Mouse (Mus musculus): ENCODE measurements around the gene Insc.
"Not testable (repeated sequence)": the region's sequence is repeated elsewhere in the genome, so short reads cannot be mapped to it uniquely, and the experiment has no call there.

The Insc gene

DNA sequence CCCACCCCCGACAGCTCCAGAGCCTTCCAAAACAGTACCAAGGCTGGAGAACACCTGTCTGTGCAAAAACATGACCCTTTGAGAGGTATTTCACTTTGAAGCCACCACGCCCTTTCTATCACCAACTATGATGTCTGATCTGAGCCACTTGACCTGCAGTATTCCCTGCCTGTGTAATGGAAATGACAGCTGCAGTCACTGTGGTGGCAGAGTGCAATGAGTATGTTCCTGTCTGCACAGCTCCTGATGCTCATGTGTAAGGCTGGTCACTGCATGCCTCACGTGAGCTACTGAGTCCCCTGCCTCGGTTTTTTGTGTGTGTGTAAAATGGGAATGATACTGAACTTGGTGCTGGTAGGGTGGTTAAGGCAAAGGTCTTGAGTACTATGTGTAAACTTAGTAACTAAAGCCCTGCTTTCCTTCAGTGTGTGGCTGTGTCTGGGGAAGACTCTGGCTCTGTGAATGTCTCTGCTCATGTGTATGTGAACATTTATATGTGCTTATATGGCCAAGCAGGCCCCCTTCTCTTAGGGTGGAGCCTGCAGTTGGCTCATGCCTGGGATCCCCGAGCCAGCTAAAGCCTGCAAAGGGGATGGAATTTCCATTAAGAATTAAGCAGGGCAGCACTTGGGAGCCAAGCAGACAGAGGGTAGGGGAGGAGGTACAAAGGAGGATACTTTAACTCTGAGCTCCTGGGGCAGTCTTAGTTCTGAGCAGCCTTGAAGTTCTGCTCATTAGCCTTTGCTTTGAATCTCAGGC lies at the start of gene Insc:
Gene Insc (plus strand): TSS at position 673 of the 759 bp plus-strand sequence.
- DNase-seq, result no peak

DNA sequence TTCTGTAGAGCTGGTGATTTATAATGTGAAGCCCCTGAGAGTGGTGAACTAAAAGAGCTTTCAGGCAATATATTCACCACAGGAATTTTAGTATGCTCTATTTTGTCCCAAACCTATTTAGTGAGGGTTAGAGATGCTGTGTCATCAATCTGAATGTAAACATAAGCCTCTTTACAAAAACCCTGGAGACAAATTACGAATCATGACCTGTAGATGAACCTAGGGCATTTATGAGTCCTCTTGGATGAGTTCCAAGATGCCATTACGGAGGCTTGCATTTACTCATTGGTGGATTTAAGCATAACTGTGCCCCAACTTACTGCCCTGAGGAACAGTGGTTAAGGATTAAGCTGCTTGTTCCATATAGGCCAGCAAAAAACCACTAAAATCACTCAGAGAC lies 42.6 kb upstream of the Insc start:
- DNase-seq, result no peak

DNA sequence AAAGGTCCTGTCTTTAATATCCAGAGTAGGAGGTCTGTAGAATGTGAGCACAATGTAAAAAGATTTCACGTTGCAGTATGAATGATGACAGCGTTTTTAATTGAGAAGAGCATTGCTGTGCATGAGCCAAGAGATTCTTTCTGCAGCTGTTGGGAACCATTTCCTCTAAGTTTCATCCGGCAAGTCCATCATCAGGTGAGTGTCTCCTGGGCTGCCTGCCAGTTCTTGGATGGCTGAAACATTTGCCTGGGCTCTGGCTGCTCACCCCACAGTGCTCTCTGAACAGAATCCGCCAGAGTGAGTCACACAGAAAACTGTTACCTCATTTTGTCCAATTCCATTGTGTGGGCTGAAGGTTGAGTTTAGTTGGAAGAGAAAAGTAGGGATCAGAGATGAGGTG lies 36.8 kb upstream of the Insc start:
- DNase-seq, result no peak

DNA sequence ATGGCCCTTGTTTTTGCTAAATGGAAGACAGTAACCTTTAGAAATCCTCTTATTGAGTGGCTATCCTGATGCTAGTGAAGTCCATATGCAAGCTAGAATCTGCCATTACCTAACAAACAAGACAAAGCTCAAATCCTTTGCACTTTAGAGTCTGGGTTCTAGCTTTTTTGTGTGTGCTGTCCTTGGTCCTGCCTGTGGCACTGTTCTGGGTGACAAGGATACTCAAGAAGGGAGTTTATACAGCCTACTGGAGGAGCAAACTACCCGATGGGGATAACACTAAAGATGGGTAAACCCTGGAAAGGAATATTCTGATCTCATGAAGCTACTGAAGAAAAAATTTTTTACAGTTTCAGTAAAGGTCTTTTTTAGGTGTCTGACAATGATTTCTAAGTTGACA lies 36.1 kb upstream of the Insc start:
- DNase-seq, result no peak

DNA sequence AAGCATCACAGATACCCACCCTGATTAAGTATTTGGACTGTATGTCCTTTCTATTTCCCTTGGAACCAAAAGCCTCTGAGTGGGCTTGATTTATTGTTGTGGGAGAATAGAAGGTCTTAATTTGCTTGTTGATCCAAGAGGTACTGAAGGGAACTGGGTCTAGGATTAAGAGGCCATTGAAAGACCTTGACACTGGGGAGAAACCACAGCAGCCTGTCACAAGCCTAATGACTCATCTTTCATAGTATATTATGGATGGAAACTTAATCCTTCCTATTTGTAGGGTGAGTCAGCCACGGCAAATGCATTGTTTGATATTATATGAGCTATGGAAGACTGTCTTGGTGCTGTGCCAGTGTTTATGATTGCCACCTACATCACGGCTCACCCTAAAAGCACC lies 33.1 kb upstream of the Insc start:
- DNase-seq, result no peak

DNA sequence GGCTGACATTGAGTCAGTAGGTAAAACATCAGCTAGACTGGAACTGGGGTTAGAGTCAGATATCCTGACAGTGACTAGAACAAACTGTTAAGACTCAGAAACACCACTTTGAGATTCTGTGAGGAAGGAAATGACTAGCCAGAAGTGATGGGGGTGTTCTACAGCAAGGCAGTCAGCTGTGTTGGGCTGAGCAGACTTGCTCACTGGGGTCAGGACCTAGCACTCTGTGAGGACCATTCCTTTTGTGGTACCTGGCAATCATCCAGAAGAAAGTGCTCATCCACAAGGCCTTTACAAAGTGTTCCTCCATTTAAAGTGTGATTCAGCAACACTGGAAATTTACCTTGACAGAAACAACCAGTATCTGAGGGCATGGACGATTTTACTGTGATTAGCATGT lies 31.0 kb upstream of the Insc start:
- DNase-seq, result no peak

DNA sequence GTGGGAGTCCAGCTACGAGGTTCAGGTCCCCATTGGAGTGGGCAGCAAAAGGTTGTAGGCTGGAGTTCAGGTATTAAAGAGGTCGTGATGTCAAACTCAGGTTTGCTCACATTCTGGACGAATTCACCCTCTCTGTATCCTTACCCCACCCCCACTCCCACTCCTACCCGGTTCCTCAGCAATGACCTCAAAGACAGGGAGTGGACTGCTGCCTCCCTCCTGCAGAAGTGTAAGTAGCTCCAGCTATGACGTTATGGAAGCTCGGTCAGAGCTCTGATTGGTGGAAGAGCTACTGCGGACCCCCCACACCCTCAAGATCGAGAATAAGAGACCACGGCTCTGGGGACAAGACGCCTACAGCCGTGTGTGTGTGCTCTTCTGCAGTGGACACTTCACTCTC lies 25.2 kb upstream of the Insc start, which contains the start of gene Calcb:
Gene Calcb (plus strand): TSS at position 344 of the 400 bp plus-strand sequence.
- no peak for DNase-seq

DNA sequence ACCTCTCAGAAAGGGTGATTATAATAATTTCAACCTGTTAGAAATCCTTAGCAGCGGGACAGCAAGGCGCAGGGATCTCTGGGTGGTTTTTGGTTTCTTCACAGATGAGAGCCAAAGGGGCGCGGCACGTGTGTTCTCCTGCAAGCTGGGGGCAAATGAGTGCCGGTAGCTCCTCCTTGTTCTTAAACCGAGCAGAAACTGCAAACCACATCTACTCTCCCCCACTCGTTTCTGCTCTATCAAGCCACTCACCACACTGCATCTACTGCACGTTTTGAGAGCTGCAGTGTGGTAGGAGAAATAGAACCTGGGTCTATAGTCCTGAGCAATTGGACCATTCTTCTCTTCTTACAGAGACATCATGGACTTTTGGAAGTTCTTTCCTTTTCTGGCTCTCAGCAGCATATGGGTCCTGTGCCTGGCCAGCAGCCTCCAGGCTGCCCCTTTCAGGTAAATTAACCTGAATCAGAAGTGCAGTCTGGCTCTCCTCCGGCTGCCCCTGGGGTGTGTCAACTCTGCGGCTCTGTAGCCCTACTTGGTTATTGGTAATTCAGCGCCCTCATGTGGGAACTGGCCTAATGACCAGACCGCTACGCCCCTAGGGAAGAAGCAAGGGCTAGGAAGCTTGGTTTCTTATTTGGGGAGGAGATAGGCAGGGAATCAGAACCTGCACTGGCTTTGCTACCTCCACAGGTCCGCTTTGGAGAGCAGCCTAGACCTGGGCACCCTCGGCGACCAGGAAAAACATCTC lies 23.9 kb upstream of the Insc start:
- peak; percentile 59 to 61 for DNase-seq

DNA sequence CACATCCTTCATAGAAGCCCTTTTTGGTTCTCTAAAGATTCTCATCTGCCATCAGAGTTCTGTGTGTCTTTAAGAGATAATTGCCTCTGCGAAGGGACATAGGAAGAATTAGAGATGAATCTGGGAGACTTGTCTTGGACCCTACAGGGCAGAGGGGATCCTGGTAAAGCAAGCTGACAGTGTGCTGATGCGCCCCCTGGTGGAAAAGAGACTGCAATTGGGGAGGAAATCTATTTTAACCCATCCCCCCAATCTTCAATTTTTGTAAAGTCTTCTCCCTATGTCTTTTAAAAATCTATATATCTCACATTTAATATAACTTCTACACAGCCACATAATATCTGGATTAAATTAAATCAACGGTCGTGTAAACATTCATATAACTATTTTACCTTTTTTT lies 13.8 kb upstream of the Insc start:
- peak in 1 of 2 experiments; percentile 20 for DNase-seq

DNA sequence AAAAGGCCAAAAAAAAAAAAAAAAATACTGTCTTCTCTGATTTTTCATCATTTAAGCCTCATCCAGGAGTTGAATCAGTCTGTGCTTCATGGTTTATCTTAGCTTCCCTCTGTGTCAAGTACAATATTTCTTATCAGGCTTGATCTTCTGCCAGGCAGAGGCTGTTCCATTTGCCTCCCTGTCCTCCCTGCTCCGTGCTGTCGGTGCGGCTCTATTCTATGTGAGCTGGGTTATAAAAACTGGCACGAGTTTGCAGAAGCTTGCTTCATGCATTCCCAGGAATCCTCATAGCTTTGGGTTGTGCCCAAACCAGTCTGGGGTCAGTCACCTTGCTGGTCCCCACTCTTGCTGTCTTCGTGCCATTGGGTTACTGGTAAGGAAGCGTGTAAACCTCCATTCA lies 12.3 kb upstream of the Insc start:
- no peak for DNase-seq

DNA sequence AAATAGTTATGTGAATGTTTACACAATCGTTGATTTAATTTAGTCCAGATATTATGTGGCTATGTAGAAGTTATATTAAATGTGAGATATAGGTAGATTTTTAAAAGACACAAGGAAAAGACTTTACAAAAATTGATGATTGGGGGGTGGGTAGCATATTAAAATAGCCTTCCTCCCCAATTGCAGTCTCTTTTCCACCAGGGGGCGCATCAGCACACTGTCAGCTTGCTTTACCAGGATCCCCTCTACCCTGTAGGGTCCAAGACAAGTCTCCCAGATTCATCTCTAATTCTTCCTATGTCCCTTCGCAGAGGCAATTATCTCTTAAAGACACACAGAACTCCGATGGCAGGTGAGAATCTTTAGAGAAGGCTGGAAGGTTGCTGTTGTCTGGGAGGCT lies 11.8 kb upstream of the Insc start:
- DNase-seq, result not testable (repeated sequence)

DNA sequence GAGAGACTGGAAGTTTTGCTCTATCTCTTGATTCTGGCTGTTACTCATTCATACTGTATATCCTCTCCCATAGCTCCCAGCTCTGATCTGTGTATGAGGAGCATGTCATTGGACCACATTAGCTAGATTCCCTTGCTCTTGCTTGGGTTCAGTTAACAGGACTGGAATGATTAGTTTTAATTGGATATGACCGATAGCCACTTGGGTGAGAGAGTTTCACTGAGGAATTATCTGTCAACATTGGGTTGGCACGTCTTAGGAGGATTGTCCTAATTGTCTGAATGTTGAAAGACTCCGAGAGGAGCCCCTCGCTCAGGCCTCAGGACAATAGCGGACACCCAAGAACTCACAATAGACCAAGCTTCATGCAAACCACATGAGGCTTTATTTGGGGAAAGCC lies 7.2 kb upstream of the Insc start:
- DNase-seq, result no peak

DNA sequence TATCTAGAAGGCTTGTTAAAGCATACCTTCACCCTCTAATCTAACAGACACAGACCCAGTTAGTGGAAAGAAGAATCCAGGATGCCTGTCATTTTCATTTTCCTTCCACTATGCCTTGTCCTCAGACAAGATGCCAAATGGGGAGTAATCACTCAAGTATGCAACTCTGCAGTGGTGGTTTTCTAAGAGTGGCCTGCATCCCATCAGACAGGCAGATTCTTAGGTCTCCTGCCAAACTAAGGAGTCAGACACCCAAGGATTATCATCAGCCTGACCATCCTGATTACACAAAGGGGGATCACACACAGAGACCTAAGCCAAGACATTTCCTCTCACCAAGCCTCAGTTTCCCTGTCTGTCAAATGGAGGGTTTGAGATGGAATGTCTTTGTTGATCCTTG lies 5.3 kb upstream of the Insc start:
- DNase-seq, result no peak

DNA sequence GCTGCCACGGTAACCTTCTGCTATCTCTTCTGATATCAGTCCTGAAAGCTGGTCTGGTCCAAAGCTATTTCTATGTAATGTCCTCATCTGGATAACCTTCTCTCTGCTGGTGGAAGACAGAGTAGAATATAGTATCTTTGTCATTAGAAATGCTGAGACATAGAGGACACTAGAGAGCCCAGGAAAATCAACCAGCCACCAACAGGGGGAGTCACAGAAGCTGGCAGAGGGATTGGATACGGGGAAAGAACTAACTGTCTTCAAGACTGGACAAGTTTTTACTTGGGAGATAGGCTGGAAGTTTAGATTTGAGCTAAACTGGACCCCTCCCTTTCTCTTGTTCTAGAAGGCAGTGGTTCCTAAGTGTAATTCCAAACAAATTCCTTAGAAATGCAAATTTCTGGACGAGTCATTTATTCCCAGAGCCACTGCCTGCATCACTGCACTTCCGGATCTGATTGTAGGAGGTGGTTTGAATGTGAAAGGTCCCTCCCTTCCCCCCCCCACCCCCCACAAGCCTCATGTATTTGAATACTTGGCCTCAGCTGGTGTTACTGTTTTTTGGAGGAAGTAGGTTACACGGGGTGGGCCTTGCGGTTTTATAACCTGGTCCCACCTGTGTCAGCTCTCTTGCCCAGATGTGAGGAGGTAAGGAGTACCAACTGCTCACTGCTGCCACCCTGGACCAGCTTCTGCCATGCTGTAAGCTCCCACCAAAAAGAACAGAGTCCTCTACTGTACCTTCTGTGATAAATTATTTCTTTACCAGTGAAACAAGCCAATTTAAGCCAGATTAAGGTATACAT lies 2.9 kb upstream of the Insc start:
- DNase-seq, result peak; percentile 49 to 58

DNA sequence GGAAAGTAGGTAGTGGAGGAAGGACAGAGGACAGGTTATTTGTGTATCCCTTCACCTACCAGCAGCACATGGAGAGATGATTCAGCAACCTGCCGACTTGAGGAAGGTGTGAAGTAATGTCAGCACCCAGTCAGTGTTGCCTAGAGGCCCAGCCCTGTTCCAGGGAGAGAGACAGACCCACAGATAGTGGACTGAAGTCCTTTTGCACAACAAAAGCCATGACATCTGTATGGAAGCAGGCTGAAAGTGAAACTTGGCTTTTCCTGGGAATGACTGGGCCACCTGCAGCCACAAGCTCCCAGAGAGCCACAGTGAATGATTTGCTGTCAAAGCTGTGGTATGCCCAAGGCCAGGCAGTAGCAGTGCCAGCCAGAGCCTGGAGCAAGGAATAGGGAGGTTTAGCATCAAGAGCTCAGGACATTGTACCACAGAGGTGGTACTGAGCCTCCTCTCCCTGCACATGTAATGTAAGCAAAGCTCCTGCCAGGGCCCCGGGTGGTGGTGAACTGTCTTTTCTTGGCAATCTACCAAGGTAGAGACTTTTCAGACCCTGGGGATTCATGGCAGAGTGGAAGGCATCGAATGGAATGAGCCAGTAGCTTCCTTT lies 1.2 kb downstream of the Insc start:
- no peak for DNase-seq

DNA sequence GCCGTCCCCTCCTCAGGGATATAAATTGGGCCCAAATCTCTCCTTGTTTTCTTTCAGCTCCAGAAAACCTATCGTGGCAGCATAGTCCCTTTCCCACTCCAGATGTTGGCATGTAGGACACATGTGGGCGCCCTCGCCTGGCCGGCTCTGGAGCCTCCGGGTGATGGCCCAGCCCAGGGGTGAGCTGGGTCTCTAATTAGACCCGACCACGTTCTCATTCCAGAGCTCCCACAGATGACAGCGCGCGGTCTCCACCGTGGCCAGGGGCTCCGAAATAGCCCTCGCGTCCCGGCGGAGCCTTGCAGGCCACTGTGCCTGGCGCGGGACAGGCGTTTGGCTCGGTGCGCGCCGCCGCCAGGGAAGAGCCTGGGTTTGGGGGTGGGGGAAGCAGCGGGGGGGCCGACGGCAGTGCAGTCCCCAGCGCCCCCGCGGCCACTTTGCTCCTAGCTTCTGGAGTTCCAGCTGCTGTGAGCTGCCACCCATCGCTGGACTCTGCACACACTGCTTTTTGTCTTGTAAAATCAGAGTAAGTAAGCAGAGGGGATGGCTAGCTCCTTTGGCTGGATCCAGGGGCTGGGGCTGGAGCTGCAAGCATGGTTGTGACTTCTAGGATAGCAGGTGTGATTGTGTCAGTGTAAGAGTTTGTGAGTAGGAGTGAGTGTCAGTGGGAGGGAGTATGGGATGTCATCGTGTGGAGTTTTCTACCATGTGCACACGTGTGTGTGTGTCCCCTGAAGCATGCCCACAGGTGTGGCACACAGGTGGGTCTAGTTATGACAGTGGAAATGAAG lies 2.2 kb downstream of the Insc start:
- DNase-seq, result peak; percentile 45 to 52

DNA sequence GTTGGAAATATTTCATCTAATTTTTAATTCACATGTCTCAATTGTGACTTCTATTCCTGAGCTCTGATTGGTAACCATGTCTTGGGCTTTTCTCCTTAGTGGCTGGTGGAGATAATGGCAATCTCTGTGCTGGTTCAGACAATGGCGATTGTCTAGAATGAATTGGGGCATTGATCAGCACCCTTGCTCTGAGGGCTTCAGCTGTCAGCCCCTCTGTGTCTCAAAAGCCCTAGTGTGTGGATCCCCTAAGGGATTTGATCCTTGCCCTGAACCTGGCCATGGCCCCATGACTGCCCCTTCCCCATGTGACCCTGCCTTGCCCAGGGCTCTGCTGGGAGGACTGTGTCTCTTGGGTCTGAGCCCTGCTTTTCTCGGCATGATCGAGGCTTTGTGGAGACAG lies 4.1 kb downstream of the Insc start:
- no peak for DNase-seq

DNA sequence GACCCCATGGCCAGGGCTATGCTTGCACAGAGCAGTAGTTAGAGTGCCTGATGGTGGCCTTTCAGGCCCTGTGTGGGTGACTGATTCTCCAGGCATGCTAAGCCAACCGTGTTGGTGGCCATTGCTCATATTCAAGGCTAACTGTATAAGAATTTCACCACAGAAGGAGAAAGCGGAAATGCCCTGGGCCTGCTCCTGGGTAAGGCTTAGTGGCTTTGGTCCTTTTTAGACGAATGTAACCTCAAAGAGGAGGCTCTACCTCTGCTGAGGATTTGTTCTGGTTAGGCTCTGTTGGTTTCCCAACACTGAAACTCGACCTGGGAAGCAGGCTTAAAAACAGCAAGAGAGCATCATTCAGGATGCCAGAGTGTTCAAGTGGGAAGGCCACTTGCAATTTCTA lies 4.7 kb downstream of the Insc start:
- no peak for DNase-seq

DNA sequence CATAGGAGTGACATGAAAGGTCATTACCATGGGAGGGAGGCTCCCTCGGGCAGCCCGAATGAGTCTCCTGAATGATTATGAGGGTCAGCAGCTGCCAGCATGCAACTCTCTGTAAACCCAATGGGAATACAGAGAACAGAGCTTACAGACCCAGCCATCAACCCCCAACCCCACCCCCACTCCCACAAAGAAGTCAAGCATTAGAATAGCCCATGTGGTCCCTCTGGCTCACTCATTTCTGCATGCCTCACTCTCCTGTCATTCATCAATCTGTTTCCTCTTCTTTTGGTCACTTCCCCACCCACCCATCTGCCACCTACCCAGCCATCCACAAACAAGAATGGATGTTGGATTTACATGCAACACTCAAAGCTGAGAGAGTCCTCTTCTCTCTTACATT lies 10.0 kb downstream of the Insc start:
- DNase-seq, result no peak

DNA sequence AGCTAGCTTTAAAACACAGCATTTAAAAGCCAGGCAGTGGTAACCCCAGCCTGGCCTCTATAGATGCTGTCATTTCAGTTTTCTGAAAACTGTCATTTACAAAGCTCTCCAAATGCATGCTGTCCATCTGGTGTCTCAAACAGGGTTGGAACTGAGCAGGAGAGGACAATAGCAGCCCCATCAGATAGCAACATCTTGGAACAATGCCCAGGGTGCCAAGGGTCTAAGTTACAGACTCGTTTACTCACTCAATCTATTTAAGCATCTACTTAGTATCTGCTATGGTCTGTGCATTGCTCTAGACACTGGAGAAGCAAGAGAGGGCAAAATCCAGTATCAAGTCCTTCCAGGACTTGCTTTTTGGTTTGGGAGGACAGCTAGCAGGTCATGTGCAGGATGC lies 10.7 kb downstream of the Insc start:
- no peak for DNase-seq

DNA sequence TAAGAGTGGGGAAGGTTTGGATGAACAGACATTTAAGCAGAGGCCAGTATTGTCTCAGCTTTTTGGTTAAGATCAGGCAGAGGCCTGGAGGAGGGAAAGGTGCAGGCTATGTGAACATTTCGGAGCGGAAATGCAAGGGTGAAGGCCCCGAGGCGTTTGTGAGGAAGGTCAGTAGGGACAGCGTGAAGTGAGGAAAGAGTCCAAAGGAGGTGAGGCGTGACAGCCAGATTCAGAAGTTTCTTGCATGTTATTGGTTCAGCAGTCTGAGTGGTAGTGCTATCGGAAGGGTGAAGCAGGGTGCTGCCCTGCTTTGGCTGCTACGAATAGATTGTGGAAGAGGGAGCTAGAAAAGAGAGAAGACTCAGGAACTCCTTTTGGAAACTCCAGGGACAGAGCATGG lies 11.1 kb downstream of the Insc start:
- DNase-seq, result no peak

DNA sequence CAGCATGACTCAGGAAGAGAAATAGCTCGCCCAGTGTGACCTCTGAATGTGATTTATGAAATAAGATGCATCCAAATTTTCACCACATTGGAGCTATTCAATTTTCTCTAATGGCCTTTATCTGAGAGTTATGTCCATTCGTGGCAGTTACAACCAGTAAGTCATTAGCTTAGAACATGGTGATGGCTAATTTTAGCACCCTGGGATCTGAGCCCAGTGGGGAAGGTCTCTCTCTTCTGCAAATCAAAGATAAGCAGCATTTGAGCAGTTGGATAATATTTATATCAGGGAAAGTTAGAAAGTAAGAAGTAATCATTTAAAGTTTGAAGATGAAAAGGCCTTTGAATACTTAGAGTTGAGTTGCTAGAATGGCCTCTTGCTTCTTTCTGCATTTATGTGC lies 19.2 kb downstream of the Insc start:
- DNase-seq, result peak; percentile 38 to 40

Measured in kidney, postnatal 4 days (tissue).